Mouse (Mus musculus) embryo, embryonic 9.5 days (tissue): ENCODE data around the gene Bbs2.
"Not testable (repeated sequence)": the region's sequence is repeated elsewhere in the genome, so short reads cannot be mapped to it uniquely, and the experiment has no call there.

Experiments
- DNase-seq: peaks from one replicate; pipeline ENCODE4 v3.0.0-alpha.2; 2017; ENCODE audit errors: extremely low spot score

Gene Bbs2

GRCm38 (mm10) chr8:94098081-94098974 is at the start of gene Bbs2:
Gene Bbs2, minus strand, starts transcription at chr8:94098928.
- DNase-seq = peak; percentile 95

- no peak for DNase-seq
These were observed 49.5 kb upstream of the Bbs2 start for GRCm38 (mm10) chr8:94148236-94148635.

- no peak for DNase-seq
These were observed 41.6 kb upstream of the Bbs2 start for GRCm38 (mm10) chr8:94140266-94140795.

GRCm38 (mm10) chr8:94136933-94137332 is 38.2 kb upstream of the Bbs2 start, which contains the start of gene Mt4:
Gene Mt4, plus strand, starts transcription at chr8:94137197.
- no peak for DNase-seq

- DNase-seq = no peak
These were observed 37.5 kb upstream of the Bbs2 start for GRCm38 (mm10) chr8:94136192-94136591.

GRCm38 (mm10) chr8:94135556-94135955 is 36.8 kb upstream of the Bbs2 start:
- DNase-seq = no peak

- DNase-seq = not testable (repeated sequence)
These were observed 35.9 kb upstream of the Bbs2 start for GRCm38 (mm10) chr8:94134601-94135000.

GRCm38 (mm10) chr8:94132096-94132495 is 33.4 kb upstream of the Bbs2 start:
- no peak for DNase-seq

- DNase-seq = no peak
These were observed 31.4 kb upstream of the Bbs2 start for GRCm38 (mm10) chr8:94130126-94130525.

- no peak for DNase-seq
These were observed 30.5 kb upstream of the Bbs2 start for GRCm38 (mm10) chr8:94129133-94129789.

- DNase-seq = no peak
These were observed 29.0 kb upstream of the Bbs2 start for GRCm38 (mm10) chr8:94127711-94128110.

GRCm38 (mm10) chr8:94122711-94123468 is 24.2 kb upstream of the Bbs2 start:
- DNase-seq = no peak

- no peak for DNase-seq
These were observed 22.9 kb upstream of the Bbs2 start for GRCm38 (mm10) chr8:94121625-94122024.

- DNase-seq = peak; percentile 61
These were observed 20.2 kb upstream of the Bbs2 start for GRCm38 (mm10) chr8:94118776-94119430.

GRCm38 (mm10) chr8:94113972-94114371 is 15.2 kb upstream of the Bbs2 start:
- DNase-seq = no peak

- DNase-seq = no peak
These were observed 14.7 kb upstream of the Bbs2 start for GRCm38 (mm10) chr8:94113435-94113834.

GRCm38 (mm10) chr8:94110526-94111177 is 11.9 kb upstream of the Bbs2 start:
- DNase-seq = no peak

GRCm38 (mm10) chr8:94109835-94110234 is 11.1 kb upstream of the Bbs2 start:
- no peak for DNase-seq

GRCm38 (mm10) chr8:94109396-94109795 is 10.7 kb upstream of the Bbs2 start:
- peak; percentile 10 for DNase-seq

- DNase-seq = no peak
These were observed 9.1 kb upstream of the Bbs2 start for GRCm38 (mm10) chr8:94107871-94108270.

- no peak for DNase-seq
These were observed 5.4 kb upstream of the Bbs2 start for GRCm38 (mm10) chr8:94104146-94104545.
